Mouse (Mus musculus) thymus, adult 2 months (tissue): Measurements from ENCODE around the gene Opn5.

Experiments
- CTCF ChIP-seq: fragments of 200-500 bp; IDR thresholded peaks from 2 replicates; pipeline ENCODE4 v1.5.1; 2012; ENCODE audit warnings: mild to moderate bottlenecking, control low read depth, low read length, moderate library complexity, borderline replicate concordance; ENCODE audit not compliant: control insufficient read depth, poor library complexity, insufficient read depth; ENCODE audit errors: extremely low read depth
- POLR2A ChIP-seq: fragments of 200-500 bp; IDR thresholded peaks from 2 replicates; pipeline ENCODE4 v1.6.1; 2012; ENCODE audit warnings: mild to moderate bottlenecking, low read length, control low read depth, moderate library complexity; ENCODE audit not compliant: control insufficient read depth, poor library complexity, insufficient read depth; ENCODE audit errors: extremely low read depth

DNA sequence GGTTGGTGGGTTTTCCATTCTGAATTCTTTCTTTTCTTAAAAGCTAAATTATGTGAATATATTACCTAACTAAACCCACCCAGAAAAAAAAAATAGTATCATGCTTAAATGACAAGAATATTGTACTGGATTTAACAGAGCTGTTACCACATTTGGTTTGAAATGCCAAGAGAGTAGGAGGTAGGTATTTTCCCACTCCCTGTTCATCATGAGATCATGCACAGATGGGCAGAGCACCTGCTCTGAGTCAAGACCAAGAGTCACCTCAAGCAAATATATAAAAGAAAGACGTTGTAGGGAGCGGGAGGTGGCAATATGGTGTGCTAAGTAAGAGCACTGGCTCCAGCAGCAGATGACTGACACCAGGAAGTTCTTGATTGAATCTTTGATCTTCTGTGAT, 61.6 kb downstream of the Opn5 start:
- TF ChIP-seq CTCF, result no peak
- no peak for TF ChIP-seq POLR2A
